Mouse (Mus musculus) stomach, embryonic 14.5 days (tissue): ENCODE data around the gene Tdgf1. TPM values are rescaled to one million over a fixed set of nuclear protein-coding genes. Genes with fewer than 3 reads are reported as not detected.
A peak's percentile ranks its signal among the peaks of the same experiment; 100 is the strongest.

ENCODE experiments used
- ATAC-seq: fragments of 200-750 bp; cut with Nextera tagmentation; 2 replicates; pipeline ENCODE4 v1.8.0; 2017; ENCODE audit warnings: low read depth, moderate TSS enrichment; ENCODE audit not compliant: insufficient number of reproducible peaks, insufficient read depth, low FRiP score
- H3K27ac ChIP-seq: fragments of 300-500 bp; sonication (generic); 2 replicates; pipeline ENCODE4 v1.5.1; 2014; ENCODE audit warnings: mild to moderate bottlenecking, low read length, moderate library complexity, mixed read lengths
- H3K27me3 ChIP-seq: fragments of 300-500 bp; sonication (generic); 2 replicates; pipeline ENCODE4 v1.6.1; 2014; ENCODE audit warnings: low read length, control low read depth, mixed read lengths; ENCODE audit not compliant: control insufficient read depth, insufficient read depth
- H3K36me3 ChIP-seq: fragments of 300-500 bp; sonication (generic); 2 replicates; pipeline ENCODE4 v1.6.1; 2014; ENCODE audit warnings: mild to moderate bottlenecking, control low read depth, low read length, moderate library complexity, mixed read lengths; ENCODE audit not compliant: control insufficient read depth, insufficient read depth
- H3K4me1 ChIP-seq: fragments of 300-500 bp; sonication (generic); 2 replicates; pipeline ENCODE4 v1.6.1; 2014; ENCODE audit warnings: low read length, control low read depth, mixed read lengths; ENCODE audit not compliant: control insufficient read depth, insufficient read depth
- H3K4me2 ChIP-seq: fragments of 300-500 bp; sonication (generic); replicated peaks from 2 replicates; pipeline ENCODE4 v1.6.1; 2014; ENCODE audit warnings: low read depth, low read length, control low read depth
- H3K4me3 ChIP-seq: fragments of 300-500 bp; sonication (generic); 2 replicates; pipeline ENCODE4 v1.5.1; 2014; ENCODE audit warnings: low read depth, low read length, control low read depth
- H3K9ac ChIP-seq: fragments of 300-500 bp; sonication (generic); replicated peaks from 2 replicates; pipeline ENCODE4 v1.6.1; 2014; ENCODE audit warnings: low read depth, mild to moderate bottlenecking, control low read depth, low read length, moderate library complexity, mixed read lengths
- H3K9me3 ChIP-seq: fragments of 300-500 bp; sonication (generic); 2 replicates; pipeline ENCODE4 v1.6.1; 2016; ENCODE audit warnings: low read depth, low read length, control low read depth; ENCODE audit not compliant: control insufficient read depth
- WGBS: fragments of 180-500 bp; shearing (Covaris S2); extraction: QIAGEN DNeasy Blood & Tissue Kit; methylation state at CpG from one replicate; pipeline ENCODE4 v1.1.7; 2014; 5-methylcytosine and 5-hydroxymethylcytosine counted together
- polyA plus RNA-seq: library from polyadenylated mRNA; unstranded; fragments of >200 nt; fragmentation: Nextera tagmentation; extraction: Ambion mirVana; gene quantifications from 2 replicates; pipeline ENCODE4 v1.2.1, GENCODE M21; 2014

Tdgf1 gene
- polyA plus RNA-seq, 1 experiment from 2014 or later = not detected

DNA sequence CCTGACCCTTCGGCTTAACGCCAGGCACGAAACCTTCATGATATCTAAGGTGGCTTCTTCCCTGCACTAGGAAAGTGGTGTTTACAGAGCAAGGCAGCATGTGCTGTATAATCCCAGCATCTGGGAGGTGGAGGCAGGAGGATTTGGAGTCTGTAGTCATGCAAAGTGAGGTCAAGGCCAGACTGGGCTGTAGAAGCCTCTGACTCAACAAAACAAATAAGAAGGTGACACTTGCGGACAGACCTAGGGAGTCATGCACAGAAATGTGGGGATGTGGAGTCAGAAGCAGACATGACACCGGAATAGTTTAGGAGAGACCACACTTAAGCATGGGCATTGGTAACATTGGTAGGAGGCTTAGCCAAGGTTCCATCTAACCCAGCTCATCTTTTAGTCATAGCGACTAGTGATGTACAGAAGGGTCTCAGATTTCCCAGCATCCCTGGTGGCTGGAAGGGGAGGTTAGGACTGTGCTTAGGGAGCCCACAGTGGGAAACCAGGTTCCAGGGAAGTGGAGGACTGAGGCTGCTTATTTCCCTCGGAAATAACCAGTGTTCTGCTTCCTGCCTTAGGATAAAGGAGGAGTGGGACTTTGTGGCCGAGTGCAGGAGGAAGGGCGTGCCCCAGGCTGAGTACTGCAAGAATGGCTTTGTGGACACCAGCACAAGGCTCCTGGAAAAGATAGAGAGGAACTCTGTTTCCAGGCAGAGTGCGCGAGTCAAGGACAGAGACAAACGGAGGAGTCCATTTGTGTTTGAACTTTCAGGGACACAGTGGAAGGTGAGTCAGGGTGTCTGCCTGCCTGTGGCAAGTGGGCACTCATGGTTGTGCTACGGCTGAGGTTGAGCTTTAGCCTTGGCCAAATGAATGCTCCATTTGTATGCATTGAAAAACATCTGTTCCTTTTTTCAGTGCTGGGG is 14.5 kb upstream of the Tdgf1 start:
- no peak overlapping the region for H3K4me2 ChIP-seq
- H3K36me3 ChIP-seq = no peaks in the 10 kb centered on the region
- no peaks in the 10 kb centered on the region for H3K4me1 ChIP-seq
- 78% methylated on average over 13 of the region's 13 CpGs for WGBS
- no peak overlapping the region for H3K9ac ChIP-seq
- H3K9me3 ChIP-seq = no peaks in the 10 kb centered on the region
- ATAC-seq = no peak
- no peak overlapping the region for H3K4me3 ChIP-seq
- no peaks in the 10 kb centered on the region for H3K27me3 ChIP-seq
- no peak overlapping the region for H3K27ac ChIP-seq

GRCm38 (mm10) chr9:110959669-110960068 is 13.7 kb upstream of the Tdgf1 start:
- Histone ChIP-seq H3K27me3 (no peaks in the 10 kb centered on the region), H3K9me3 (no peaks in the 10 kb centered on the region), H3K9ac (no peak overlapping the region), H3K36me3 (no peaks in the 10 kb centered on the region), H3K4me3 (no peak overlapping the region), H3K27ac (no peak overlapping the region), H3K4me1 (no peaks in the 10 kb centered on the region), H3K4me2 (no peak overlapping the region)
- 77% methylated on average over 5 of the region's 5 CpGs for WGBS
- no peak for ATAC-seq

- ATAC-seq = no peak
- Histone ChIP-seq H3K27ac (no peak overlapping the region), H3K27me3 (no peaks in the 10 kb centered on the region), H3K4me3 (no peak overlapping the region), H3K9ac (no peak overlapping the region), H3K9me3 (no peaks in the 10 kb centered on the region), H3K4me2 (no peak overlapping the region), H3K4me1 (no peaks in the 10 kb centered on the region), H3K36me3 (no peaks in the 10 kb centered on the region)
- 82% methylated on average over 6 of the region's 6 CpGs for WGBS
Measured at GRCm38 (mm10) chr9:110955962-110956361, 10.0 kb upstream of the Tdgf1 start.

DNA sequence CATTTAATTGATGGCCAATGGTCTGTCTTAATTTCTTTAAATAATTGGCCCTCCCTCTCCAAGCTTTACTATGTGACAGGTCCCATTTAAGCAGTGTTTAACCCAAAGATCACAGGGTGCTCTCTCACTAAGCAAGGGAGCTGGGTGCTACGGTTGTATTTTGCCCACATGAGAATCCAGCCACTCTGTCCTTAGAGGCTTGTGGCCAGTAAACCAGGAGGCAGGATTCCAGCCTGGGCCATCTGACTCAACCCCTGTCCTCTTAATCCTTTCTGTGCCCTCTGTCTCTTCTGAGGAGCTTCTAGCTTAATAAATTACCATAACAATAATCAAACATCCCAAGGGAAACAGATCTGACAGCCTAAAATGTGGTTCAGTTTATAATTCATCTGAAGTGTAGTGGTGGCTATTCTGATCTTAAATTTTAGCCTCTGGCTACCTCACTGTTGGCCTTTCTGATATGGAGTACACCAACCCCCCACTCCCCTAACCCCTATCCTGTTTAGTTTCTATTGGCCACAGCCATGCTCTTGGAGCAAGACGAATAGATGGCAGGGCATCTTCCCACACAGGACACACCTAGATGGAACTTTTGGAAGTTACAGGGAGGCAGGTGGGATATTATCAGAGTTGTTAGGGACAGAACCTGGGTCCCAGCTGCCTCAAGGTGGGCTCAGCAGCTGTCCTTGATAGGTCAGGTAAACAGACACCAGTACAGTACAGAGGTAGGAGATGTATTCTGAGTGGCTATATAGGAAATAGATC is 8.9 kb upstream of the Tdgf1 start:
- H3K27ac ChIP-seq = no peak overlapping the region
- no peak overlapping the region for H3K4me2 ChIP-seq
- WGBS = 40% methylated on average over 2 of the region's 2 CpGs
- no peak overlapping the region for H3K9ac ChIP-seq
- H3K27me3 ChIP-seq = no peaks in the 10 kb centered on the region
- H3K36me3 ChIP-seq = no peaks in the 10 kb centered on the region
- H3K4me3 ChIP-seq = no peak overlapping the region
- no peak for ATAC-seq
- H3K9me3 ChIP-seq = no peaks in the 10 kb centered on the region
- H3K4me1 ChIP-seq = no peaks in the 10 kb centered on the region

DNA sequence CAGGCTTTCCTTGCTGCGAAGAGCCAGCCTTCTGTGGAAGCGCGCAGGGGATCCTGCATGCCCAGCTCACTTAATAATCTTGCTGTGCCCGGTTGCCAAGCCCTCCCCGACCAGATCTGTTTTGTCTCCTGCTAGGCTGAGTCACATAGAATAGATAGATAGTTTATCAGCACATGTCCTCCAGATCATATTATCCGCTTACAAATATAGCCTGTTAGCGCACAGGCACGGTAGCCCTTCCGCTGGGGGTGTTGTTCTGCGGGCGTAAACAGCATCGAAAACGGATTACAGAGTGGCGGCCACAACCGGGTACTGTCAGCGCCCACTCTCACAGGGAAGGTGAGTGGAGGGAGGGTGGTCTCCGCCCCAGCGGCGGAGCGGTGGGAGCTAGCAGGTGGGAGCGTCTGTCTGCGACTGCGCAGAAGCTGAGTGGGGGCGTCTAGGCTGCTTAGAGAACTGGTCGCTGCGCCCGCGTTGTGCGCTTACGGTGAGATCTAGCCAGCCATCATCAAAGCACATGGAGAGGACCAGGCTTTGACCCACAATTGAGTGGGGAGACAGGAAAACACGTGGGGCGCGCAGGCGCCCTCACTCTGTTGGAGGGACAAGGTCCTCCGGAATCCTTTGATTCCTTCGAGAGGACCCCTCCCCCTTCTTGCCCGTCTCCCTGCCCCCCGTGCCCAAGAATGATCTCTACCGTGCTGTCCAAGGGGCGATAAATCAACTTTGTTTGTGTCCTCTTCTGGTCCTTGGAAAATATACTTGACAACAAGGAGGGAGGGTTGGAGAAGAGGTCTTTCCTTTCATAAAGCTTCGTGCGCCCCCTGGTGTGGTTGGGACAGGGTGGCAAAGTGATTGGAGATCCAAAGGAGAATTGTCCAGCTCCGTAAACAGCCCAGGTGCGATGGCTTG is 7.8 kb upstream of the Tdgf1 start:
- no peak overlapping the region for H3K9ac ChIP-seq
- ATAC-seq = peak; percentile 50; the same call in 1 of the 2 replicates
- no peaks in the 10 kb centered on the region for H3K9me3 ChIP-seq
- H3K4me2 ChIP-seq = peak overlapping the region; percentile 86
- H3K27ac ChIP-seq = no peak overlapping the region
- H3K27me3 ChIP-seq = no peaks in the 10 kb centered on the region
- H3K4me3 ChIP-seq = peak overlapping the region; percentile 45
- H3K36me3 ChIP-seq = no peaks in the 10 kb centered on the region
- under 1% methylated on average over 44 of the region's 44 CpGs for WGBS
- H3K4me1 ChIP-seq = no peaks in the 10 kb centered on the region

- ATAC-seq = no peak
- H3K4me3 ChIP-seq = no peak overlapping the region; the same call in 1 of the 2 replicates
- WGBS = 41% methylated on average over 5 of the region's 5 CpGs
- H3K4me2 ChIP-seq = peak overlapping the region; percentile 86
- H3K36me3 ChIP-seq = no peaks in the 10 kb centered on the region
- no peaks in the 10 kb centered on the region for H3K27me3 ChIP-seq
- no peak overlapping the region for H3K9ac ChIP-seq
- H3K4me1 ChIP-seq = no peaks in the 10 kb centered on the region
- no peaks in the 10 kb centered on the region for H3K9me3 ChIP-seq
- H3K27ac ChIP-seq = no peak overlapping the region
Measured at GRCm38 (mm10) chr9:110952931-110953549, 7.1 kb upstream of the Tdgf1 start.

GRCm38 (mm10) chr9:110952398-110952797 is 6.4 kb upstream of the Tdgf1 start:
- Histone ChIP-seq H3K4me2 (no peak overlapping the region), H3K27me3 (no peaks in the 10 kb centered on the region), H3K9ac (no peak overlapping the region), H3K9me3 (no peaks in the 10 kb centered on the region), H3K4me1 (no peaks in the 10 kb centered on the region), H3K27ac (no peak overlapping the region), H3K36me3 (no peaks in the 10 kb centered on the region), H3K4me3 (no peak overlapping the region)
- 60% methylated on average over 6 of the region's 6 CpGs for WGBS
- no peak for ATAC-seq
